Mouse (Mus musculus): ENCODE data around the gene Hdlbp.
"Not testable (repeated sequence)": the region's sequence is repeated elsewhere in the genome, so short reads cannot be mapped to it uniquely, and the experiment has no call there.

The Hdlbp gene

DNA sequence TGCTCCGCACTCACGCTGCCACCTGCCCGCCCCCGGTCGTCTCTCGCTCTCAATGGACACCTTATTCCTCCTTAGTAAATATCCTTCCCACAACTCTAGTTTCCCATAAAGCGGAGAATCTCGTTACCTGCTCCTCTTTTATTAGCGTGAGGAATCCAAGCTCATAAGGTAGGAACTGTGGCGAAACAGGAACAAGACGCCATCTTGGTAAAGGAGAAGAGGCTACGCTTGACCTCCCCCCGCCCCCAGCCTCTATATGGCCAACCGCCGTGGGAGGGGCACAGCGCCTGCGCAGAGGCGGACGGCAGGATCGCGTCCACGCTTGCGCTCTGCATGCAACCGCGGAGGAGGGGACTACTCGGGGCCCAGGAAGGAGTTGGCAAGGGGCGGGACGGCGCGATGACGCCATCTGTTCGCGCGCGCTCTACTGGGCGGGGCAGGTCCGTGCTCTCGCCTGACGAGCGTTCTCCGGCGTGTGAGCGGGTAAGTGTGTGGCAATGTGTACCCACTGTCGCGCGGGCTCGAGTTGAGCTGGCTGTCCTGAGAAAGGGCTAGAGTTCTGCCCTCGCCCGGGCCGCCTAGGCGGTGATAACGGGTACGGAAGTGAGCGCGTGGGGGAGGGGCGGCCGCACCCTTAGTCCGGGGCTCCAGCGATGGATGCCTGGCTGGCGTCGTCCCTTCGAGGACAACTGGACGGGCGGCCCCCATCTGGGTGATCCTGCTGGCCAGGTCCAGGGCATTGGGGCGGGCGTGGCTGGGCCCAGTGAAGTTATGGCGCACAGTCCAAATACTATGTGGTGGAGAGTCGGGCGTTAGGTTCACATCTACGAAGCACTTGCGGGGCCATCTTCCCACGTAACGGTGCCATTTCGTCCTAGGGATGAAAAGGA is at the start of gene Hdlbp:
Hdlbp (minus strand) TSS at position 230 of the 890 bp plus-strand sequence.
- in situ Hi-C loops (cut with MboI, MseI), result no loop called here

DNA sequence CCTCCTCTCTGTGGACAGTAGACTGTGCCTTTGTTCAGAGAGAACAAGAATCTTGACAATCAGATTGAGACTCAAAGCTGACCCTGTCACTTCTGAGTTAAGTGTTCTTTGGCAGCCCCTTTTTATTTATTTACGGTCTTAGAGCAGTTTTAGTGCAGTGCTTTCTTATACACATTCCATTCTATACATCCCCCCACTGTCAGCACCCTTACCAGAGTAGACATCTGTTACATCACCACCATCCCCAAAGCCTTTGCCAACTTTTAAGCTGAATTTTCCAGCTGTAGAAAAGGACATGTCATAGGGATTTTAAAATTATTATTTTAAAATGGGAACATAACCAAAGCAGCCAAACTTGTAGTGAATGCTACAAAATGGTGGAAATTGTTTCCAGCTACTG is 43.7 kb upstream of the Hdlbp start:
- in situ Hi-C loops (cut with MboI, MseI), result loop anchor here in 1 of 2 experiments (25.0 kb wide), 1 partner anchor 885 kb away; the partner anchor contains the start of genes Cops9 and Otos

DNA sequence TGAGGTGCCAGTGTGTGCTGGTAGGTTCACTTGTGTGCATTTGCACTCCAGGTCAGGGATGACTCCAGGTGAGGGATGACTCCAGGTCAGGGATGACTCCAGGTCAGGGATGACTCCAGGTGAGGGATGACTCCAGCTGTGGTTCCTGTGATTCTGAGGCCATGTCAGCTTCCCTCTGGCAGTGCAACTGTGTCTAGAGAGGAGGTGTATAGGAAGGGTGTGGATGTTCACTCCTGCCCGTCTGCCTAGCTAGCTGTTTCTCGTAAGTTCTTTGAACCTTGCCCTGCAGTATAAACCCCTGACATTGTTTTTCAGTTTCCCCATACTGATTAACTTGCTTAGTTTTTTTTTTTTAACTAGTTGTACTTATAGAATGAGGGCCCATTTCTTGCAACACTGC is 42.9 kb upstream of the Hdlbp start:
- in situ Hi-C loops (cut with MboI, MseI), result loop anchor here in 1 of 2 experiments (25.0 kb wide), 1 partner anchor 884 kb away; the partner anchor contains the start of genes Cops9 and Otos

DNA sequence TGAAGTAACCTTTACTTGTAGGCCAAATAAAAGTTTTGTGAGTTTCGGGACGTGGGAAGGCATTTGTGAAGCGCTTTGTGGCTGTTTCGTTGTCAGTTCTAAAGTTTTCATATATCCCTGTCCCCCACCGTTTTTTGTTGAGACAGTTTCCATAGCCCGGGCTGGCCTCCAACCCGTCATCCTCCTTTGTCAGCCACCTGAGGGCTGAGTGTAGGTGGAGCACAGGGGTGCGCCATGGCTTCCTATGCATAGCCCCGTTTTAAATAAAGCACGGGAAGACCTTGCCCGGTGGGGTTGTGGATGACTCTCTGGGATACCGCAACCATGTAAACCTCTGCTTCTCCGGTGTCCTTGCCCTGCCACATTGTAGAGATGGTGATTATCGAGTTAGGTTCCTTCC is 34.6 kb upstream of the Hdlbp start:
- in situ Hi-C loops (cut with MboI, MseI), result loop anchor here (10.0 to 25.0 kb wide), 2 partner anchors 338 to 876 kb away; partner anchors contain the start of genes Cops9 (in 1 of the 2) and Otos (in 1 of the 2)

DNA sequence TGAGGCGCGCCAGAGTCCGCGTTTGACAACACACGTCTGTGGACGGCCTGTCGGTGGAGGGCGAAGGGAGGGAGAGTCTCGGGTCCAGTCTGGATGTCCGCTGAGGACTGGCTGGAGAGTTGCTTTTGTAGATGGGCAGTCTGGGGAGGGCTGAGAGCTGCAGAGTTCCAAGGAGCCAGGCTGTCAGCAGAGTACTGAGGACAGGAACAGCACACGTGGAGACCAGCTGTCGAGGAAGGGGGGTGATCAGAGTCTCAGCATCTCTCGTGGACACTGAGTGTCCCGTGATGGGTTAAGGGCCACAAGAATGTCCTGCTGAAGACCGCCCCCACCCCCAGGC is 33.7 kb upstream of the Hdlbp start:
- in situ Hi-C loops (cut with MboI, MseI), result loop anchor here (10.0 to 25.0 kb wide), 2 partner anchors 338 to 875 kb away; partner anchors contain the start of genes Cops9 (in 1 of the 2) and Otos (in 1 of the 2)

DNA sequence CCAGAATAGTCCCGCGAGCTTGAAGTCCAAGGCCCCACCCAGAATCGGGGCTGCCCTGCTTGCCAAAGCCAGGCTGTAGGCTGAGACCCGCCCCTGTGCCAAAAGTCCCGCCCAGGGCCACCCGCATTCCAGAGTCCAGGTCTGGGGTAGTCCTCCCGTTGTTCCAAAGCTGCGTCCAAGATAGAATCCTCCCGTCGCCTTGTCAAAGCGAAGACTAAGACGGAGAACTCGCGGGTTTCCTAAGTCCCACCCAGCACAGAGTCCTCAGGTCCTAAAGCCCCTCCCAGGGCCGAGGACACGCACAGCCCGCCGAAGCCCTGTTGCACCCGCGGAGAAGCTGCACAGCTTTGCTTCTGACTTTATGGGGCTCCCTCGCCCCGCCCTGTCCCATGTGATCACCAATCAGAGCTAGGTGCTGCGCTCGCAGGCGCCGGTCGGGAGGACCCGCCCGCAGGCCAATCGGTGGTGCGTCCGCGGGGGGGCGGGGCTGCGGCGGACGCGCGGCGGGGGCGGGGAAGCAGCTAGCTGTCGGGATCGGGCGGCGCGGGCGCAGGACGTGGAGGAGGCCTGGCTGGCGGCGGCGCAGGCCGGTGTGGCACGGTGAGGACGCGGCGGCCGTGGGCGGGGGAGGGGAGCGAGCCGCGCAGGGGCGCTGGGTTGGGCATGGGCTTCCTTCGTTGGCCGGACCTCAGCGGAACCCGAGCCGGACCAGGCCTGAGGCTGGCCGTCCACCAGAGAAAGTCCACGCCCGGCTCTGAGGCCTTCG is 33.2 kb upstream of the Hdlbp start, which contains the start of gene Farp2:
Farp2 (plus strand) TSS at position 495 of the 766 bp plus-strand sequence.
- in situ Hi-C loops (cut with MboI, MseI), result loop anchor here (10.0 to 25.0 kb wide), 2 partner anchors 337 to 874 kb away; partner anchors contain the start of genes Cops9 (in 1 of the 2) and Otos (in 1 of the 2)

DNA sequence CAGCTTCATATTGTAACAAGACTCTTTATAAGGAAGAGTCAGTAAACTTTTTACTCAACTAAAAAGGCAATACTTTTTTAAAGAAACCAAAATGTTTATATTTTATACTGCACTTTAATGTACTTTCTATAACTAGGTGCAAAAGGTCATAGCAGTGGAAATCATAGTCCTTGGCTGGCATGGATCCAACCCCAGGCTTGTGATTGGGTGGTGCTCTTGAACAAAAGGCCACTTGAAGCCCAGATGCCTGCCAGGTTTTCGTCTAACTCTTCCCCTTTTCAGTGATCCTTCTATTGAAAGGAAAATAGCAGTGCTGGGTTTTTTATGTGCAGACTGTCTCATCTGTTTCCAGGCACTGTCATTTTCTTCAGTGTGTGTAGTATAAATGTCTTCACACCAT is 30.0 kb upstream of the Hdlbp start:
- in situ Hi-C loops (cut with MboI, MseI), result loop anchor here (5.0 to 25.0 kb wide), 2 partner anchors 66 to 871 kb away; partner anchors contain the start of genes Cops9 (in 1 of the 2) and Otos (in 1 of the 2)

DNA sequence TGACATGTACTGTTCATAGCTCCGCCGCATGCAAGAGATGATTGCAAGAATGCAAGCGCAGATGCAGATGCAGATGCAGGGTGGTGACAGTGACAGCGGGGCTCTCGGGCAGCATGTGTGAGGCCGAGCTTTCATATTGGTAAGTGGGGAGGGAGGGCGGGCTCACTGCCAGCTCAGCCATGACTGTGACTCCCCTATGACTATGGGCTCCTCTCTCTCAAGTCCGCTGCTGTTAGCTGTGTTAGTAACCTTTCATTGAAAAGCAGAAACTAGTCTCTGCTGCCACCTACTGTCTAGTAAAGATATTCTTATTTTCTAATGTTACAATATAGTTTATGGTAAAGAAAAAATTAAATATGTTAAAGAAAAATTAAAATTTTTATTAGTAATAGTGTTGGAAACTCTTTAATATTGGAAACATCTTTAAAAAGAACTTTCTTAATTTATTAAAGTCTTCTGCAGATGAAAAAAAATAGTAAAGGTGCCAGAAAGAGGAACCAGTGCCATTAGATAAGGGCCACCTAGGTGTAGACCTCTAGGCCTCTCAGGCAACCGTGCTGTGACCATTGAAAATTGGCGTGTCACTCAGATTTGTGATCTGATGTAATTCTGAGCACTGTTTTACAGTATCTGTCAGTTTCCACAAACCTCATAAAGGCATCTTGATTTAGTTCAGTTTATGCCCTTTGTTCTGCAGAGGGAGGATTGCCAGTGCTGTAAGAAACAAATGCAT is 28.5 kb upstream of the Hdlbp start:
- in situ Hi-C loops (cut with MboI, MseI), result loop anchor here (5.0 to 25.0 kb wide), 2 partner anchors 65 to 870 kb away; partner anchors contain the start of genes Cops9 (in 1 of the 2) and Otos (in 1 of the 2)

DNA sequence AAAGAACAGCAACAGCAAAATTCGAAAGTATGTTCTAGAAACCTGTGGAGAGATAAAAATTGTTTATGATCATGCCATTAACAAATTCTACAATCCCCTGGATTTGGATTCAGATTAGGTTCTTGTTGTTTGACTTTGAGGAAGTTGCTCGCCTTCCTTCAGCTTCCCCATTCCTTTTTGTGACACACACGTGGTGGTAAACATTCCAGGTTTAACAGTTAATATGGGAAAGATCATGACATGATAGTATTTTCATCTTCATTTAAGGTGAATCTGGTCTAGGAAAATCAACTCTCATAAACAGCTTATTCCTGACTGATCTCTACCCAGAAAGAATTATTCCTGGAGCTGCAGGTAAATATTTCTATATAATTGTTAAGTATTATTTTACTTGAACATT is 16.7 kb upstream of the Hdlbp start:
- in situ Hi-C loops (cut with MboI, MseI), result loop anchor here in 1 of 2 experiments (5.0 kb wide), 1 partner anchor 68 kb away; no protein-coding TSS in a partner anchor

DNA sequence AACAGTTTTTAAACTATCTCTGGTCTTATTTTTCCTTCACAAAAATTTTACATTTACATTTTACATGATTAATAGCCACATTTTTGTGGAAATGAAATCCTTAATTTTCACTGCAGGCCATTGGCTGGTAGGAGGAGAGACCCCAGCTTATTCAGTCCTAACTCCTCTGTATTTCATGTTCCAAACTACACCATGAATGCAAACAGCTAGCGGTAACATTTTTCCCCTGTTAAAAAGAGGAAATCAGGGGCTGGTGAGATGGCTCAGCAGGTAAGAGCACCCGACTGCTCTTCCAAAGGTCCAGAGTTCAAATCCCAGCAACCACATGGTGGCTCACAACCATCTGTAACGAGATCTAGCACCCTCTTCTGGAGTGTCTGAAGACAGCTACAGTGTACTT is 7.7 kb upstream of the Hdlbp start:
- in situ Hi-C loops (cut with MboI, MseI), result not testable (repeated sequence)

DNA sequence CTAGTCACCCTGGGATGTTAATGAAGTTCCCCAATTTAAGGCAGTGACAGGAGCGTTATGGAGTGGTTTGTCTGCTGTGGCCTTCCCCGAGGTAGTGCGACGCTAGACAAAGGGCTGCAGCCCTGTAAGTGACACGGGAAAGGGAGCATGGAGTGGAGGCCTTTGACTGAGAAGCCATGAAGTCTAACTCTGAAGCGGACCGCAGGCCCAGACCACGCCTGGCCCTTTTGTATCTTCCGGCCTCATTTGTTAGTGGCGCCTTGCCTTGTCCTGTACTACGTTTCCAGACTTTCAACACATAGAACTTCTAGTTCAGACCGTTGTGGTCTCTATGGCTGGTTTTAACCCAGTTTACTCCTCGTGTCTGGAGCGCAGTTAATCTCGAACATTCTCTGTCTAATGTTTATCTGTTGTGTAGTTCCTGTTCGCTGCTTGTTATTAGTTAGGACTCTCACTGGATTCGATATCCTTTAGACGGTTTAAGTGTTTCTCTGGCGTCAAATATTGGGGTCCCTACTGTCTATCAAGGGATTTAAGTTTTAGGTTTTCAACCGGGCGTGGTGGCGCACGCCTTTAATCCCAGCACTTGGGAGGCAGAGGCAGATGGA is 965 bp upstream of the Hdlbp start:
- in situ Hi-C loops (cut with MboI, MseI), result no loop called here

DNA sequence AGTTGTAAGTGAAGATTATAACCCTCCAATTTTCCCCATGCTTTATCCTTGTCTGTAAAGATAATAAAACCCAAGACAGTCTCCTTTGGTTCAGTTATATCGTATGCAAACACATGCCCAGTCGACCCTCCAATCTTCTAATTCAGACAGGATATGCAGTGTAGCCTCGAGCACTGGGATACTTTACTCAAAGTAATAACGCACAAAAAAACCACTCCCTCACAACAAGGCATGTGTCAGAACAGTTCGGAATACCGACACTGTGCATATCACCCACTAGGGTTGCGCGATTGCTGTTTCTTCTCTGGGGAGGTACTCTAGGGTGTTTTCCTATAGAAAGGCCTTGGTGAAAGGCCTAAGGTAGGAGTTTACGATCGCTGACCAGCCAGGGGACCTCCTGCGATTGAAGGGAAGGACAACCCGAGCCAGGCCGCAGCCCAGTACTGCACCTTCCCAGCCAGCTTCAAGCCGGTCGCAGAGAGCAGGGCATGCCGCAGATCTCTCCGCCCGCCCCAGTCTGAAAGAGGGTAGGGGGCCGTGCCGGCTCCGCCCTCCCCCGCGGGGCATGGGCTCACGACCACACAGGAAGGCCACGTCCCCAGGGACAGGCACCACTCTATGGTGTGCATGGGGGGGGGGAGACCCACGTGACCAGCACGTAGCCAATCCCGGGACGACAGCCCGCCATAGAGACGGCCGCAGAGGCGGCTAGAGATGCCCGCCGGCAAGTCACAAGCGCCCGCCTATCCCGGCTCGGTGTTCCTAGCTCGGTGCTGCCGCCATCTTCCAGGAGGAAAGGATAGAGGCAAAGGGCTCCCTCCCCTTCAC is 643 bp downstream of the Hdlbp start:
- in situ Hi-C loops (cut with MboI, MseI), result no loop called here

DNA sequence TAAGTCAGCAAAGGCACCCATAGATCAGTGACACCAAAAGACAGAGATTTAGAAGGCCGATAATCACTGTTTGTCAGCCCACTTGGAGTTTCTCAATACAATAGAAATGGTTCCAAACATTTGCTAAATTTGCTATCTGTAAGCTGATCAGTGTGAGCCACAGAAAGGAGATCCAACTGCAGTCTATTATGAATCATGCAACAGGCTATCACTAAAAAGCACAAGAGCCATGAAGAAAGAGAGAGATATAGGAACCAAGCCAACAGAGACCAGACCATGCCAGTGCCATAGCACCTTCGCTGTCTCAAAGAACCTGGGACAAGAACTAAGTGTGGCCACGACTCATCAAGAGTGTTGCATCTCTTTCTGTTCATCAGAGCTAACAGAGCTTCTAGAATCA is 2.9 kb downstream of the Hdlbp start:
- in situ Hi-C loops (cut with MboI, MseI), result no loop called here

DNA sequence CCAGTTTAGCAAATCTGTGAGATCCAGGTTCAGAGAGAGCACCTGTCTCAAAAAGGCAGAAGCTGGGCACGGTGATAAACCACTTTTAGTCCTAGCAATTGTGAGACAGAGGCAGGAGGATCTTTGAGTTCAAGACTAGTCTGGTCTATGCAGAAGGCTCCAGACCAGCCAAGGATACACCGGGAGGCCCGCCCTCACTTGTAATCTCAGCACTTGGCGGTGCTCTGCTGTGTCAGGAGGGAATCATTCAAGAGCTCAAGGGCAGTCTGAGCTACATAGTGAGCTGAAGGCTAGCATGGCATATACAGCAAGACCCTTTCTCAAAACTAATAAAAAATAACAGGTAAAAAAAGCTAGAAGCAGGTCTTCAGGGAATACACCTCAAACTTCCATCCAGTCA is 10.0 kb downstream of the Hdlbp start:
- in situ Hi-C loops (cut with MboI, MseI), result loop anchor here in 1 of 2 experiments (10.0 kb wide), 1 partner anchor 804 kb away; no protein-coding TSS in a partner anchor

DNA sequence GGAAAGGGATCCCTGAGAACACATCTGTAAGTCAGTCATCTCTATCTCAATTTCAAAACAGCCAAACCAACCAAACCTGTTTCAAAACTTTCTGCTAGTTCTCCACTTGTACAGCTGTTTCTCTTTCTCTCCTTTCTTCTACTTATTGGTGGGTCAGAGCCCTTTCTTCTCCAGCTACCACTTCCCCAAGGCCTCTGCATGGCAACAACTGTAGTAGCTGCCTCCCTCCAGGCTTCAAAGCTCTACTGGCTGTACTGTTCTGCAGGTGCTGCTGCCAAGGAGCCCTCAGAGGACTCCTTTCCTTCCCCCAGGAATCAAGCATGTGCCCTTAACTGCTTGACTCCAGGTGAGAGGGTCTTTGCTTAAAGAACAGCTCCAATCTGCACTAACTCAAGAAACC is 12.9 kb downstream of the Hdlbp start:
- in situ Hi-C loops (cut with MboI, MseI), result loop anchor here in 1 of 2 experiments (10.0 kb wide), 1 partner anchor 801 kb away; no protein-coding TSS in a partner anchor

DNA sequence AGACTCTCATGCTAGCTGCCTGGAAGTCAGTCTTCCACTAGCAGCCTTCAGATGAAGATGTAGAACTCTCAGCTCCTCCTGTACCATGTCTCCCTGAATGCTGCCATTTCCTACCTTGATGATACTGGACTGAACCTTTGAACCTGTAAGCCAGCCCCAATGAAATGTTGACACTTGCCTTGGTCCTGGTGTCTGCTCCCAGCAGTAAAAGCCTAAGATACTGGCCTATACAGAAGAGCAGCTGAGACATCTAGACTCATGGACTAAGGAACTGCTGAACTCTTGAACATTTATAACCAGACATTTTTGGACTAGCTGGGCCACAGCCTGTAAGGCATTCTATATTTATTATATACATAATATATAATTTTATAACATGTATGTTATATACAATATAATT is 13.5 kb downstream of the Hdlbp start:
- in situ Hi-C loops (cut with MboI, MseI), result loop anchor here in 1 of 2 experiments (10.0 kb wide), 1 partner anchor 800 kb away; no protein-coding TSS in a partner anchor

DNA sequence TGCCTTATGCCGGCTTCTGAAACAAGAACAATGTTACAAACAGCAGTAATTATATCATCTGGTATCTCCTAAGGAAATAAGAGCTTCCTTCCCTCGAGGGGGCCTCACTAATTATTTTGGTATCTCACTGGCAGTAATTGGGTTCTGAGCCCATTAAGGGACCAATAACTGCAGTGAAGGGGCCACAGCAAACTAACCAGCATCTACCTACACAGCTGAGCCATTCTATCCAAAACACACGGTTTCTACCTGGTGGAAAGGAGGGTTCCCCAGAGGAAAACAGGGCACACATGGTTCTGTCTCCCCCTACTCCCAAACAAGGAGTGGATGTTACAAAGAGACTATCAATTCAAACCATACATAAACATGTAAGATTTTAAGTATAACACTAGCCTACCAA is 19.5 kb downstream of the Hdlbp start:
- in situ Hi-C loops (cut with MboI, MseI), result no loop called here

DNA sequence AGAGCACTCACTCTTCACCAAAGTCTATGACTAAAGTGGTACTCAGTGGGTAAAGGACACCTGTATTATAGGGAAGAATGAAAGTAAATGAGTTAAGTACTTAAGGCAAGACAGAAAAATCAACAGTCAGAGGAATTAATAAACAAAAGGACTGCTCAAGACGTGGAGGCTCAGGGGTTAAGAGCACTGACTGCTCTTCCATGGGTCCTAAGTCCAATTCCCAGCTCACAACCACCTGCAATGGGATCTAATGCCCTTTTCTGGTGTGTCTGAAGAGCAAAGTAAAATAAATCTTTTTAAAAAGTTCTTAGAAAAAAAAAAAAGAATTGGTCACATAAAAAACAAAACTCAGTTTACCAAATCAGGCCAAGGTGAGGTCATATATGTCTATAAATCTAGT is 20.3 kb downstream of the Hdlbp start:
- in situ Hi-C loops (cut with MboI, MseI), result no loop called here

DNA sequence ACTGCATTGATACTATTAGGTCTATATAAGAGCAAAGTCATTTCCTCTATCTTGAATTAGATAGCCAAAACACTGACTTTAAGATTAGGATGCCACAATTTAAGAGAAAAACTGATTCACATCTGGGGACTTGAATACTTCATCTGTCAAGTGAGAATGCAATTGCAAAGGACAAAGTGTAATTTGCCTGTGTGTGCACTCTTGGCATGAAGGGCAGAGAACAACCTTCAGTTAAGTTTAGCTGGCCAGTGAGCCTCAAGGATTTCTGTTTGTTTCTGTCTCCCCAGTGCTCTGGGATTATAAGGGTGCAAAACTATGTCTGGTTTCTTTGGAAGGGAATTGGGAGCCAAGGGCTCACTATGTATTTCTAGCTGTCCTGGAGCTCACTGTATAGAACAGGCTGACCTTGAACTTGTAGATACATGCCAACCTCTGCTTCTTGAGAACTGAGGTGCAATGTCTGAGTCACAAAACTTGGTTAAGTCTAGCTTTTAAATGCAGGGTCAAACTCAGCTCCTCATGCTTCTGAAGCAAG is 24.8 kb downstream of the Hdlbp start:
- in situ Hi-C loops (cut with MboI, MseI), result no loop called here
